In genomic region chr13:77548386-77548695, GRCm38 (mm10) we compare ENCODE assay signal across 10 mouse cellular contexts.
DNase-seq lines count a peak whose midpoint lies in the region; ATAC-seq lines count a peak whose summit lies in the region.
"Had no signal": no experiment of that assay in that cellular context is flagged by ENCODE, and none has a peak within 500 bp of the region (broad histone marks: within the 10 kb centered on the region; RNA-seq: fewer than 3 reads in every experiment).

No protein-coding gene starts in this region.

- H3K27me3 ChIP-seq in kidney, embryonic 14.5 days (ENCODE audit: control insufficient read depth, insufficient read depth, low read length), result no peaks in the 10 kb centered on the region
- H3K27me3 ChIP-seq in hindbrain, embryonic 10.5 days (ENCODE audit: insufficient read depth, poor library complexity, severe bottlenecking), result no peaks in the 10 kb centered on the region
- no peaks in the 10 kb centered on the region for H3K27me3 ChIP-seq in midbrain, embryonic 15.5 days (replicated peaks)
- H3K27me3 ChIP-seq: heart, embryonic 15.5 days had no signal

- no peak overlapping the region for H3K4me3 ChIP-seq in kidney, embryonic 14.5 days (ENCODE audit: low read length)
- peak overlapping the region; percentile 29 for H3K4me3 ChIP-seq in hindbrain, embryonic 10.5 days
- peak overlapping the region; percentile 9; the same call in 1 of the 2 replicates for H3K4me3 ChIP-seq in midbrain, embryonic 15.5 days
- H3K4me3 ChIP-seq: heart, embryonic 15.5 days had no signal

- no peak overlapping the region for H3K9ac ChIP-seq in kidney, embryonic 14.5 days (ENCODE audit: low read depth, low read length)
- peak overlapping the region; percentile 13; the same call in 1 of the 2 replicates for H3K9ac ChIP-seq in midbrain, embryonic 15.5 days
- H3K9ac ChIP-seq: heart, embryonic 15.5 days had no signal

- H3K4me2 ChIP-seq in kidney, embryonic 14.5 days (replicated peaks; ENCODE audit: low read depth, low read length), result peak overlapping the region; percentile 19; the same call in 1 of the 2 replicates
- H3K4me2 ChIP-seq in midbrain, embryonic 15.5 days, result peak overlapping the region; percentile 37
- H3K4me2 ChIP-seq: heart, embryonic 15.5 days had no signal

- peak; percentile 69; the same call in 1 of the 2 replicates for ATAC-seq in kidney, embryonic 14.5 days (ENCODE audit: low FRiP score, low TSS enrichment)
- peak; percentile 74; the same call in 1 of the 2 replicates for ATAC-seq in midbrain, embryonic 15.5 days (replicated peaks)
- ATAC-seq in megakaryocyte progenitor cell, adult 5-6 weeks (replicated peaks; ENCODE audit: poor library complexity), result no peak

- no peak overlapping the region for H3K27ac ChIP-seq in kidney, embryonic 14.5 days (ENCODE audit: low read depth, low read length)
- peak overlapping the region; percentile 86 for H3K27ac ChIP-seq in hindbrain, embryonic 10.5 days
- H3K27ac ChIP-seq in midbrain, embryonic 15.5 days, result no peak overlapping the region
- H3K27ac ChIP-seq: heart, embryonic 15.5 days had no signal

- no peak for DNase-seq in kidney, adult 18-20 months
- peak; percentile 78 for DNase-seq in embryo, embryonic 10 days (ENCODE audit: low spot score)
- peak; percentile 62 for DNase-seq in hindbrain, embryonic 10.5 days (ENCODE audit: low spot score)
- DNase-seq in frontal cortex, postnatal 10 days (ENCODE audit: low spot score in 2 of 2), result no peak
- DNase-seq in cerebellum, postnatal 36 days, result no peak
- DNase-seq: adrenal gland, postnatal 25 days had no signal

- 21% methylated on average over 3 of the region's 3 CpGs for WGBS in kidney, embryonic 14.5 days
- 2% methylated on average over 3 of the region's 3 CpGs for WGBS in hindbrain, embryonic 10.5 days
- WGBS in midbrain, embryonic 15.5 days, result 0% methylated on average over 3 of the region's 3 CpGs

- no peaks in the 10 kb centered on the region for H3K4me1 ChIP-seq in kidney, embryonic 14.5 days (ENCODE audit: control insufficient read depth, insufficient read depth, low read length)
- peaks cover 13% of the 10 kb centered on the region; the same call in 1 of the 2 replicates for H3K4me1 ChIP-seq in hindbrain, embryonic 10.5 days (replicated peaks)
- H3K4me1 ChIP-seq in midbrain, embryonic 15.5 days, result peaks cover 6% of the 10 kb centered on the region
- H3K4me1 ChIP-seq: heart, embryonic 15.5 days had no signal

- H3K9me3 ChIP-seq in kidney, embryonic 14.5 days (ENCODE audit: control insufficient read depth, low read length), result no peaks in the 10 kb centered on the region
- no peaks in the 10 kb centered on the region for H3K9me3 ChIP-seq in hindbrain, embryonic 10.5 days
- no peaks in the 10 kb centered on the region for H3K9me3 ChIP-seq in midbrain, embryonic 15.5 days
- H3K9me3 ChIP-seq: heart, embryonic 15.5 days had no signal

- H3K36me3 ChIP-seq in kidney, embryonic 14.5 days (ENCODE audit: control insufficient read depth, insufficient read depth, low read length), result no peaks in the 10 kb centered on the region
- H3K36me3 ChIP-seq in hindbrain, embryonic 10.5 days, result no peaks in the 10 kb centered on the region
- no peaks in the 10 kb centered on the region for H3K36me3 ChIP-seq in midbrain, embryonic 15.5 days (replicated peaks)
- H3K36me3 ChIP-seq: heart, embryonic 15.5 days had no signal

Comparison
In these comparisons a context has a peak if more than half of its experiments do, and no peak if none do; other contexts are left out.
1. DNase-seq: peak in embryo, embryonic 10 days (single experiment) and hindbrain, embryonic 10.5 days (single experiment); none in kidney, adult 18-20 months (single experiment), frontal cortex, postnatal 10 days (0 of 2) and cerebellum, postnatal 36 days (0 of 2).